Mouse (Mus musculus): ENCODE results near the gene Shroom3. TPM values are rescaled to one million over a fixed set of nuclear protein-coding genes. Genes with fewer than 3 reads are reported as not detected.

The Shroom3 gene
- polyA plus RNA-seq (2012; rRNA removed): 2.1 and 2.6 TPM in 2 replicates

DNA sequence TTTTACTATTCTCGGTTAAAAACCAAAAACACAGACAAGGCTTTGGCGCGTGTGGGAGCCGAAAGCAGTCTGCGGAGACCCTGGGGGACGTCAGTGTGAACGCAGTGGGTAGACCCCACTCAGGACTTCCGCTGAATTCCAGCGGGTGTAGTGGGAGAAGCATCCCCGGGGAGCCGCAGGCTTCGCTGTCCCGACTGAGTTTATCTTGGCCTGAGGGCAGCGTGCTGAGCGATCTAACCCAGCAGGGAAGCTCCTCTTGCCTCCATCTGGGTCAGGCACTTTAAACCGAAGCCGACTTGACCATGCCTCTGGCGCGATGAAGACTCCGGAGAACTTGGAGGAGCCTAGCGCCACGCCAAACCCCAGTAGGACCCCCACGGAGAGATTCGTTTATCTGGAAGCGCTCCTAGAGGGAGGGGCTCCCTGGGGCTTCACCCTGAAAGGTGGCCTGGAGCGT is at the start of gene Shroom3:
TSS of gene Shroom3 (plus strand) at position 85 of the 457 bp plus-strand sequence.
- no peak for DNase-seq (ENCODE audit: extremely low spot score in 1 of 2, low spot score in 1 of 2)

DNA sequence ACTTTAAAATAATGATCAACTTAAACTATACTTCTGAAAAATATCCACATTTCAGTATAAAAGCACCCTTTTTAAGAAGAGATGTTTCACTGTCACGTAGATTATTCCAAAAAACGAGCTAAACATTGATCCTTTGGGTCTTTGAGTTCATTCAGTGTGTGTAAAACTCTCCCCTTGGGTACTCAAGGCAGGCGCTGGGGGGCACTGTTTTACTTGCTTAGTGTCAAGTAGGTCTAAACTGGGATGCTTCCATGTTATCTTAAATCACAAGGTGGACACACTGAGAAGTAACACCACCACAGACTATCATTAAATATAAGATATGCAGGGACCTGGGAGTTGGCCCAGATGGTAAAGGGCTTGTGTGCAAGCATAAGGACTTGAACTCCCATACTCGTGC is 49.7 kb upstream of the Shroom3 start:
- no peak for DNase-seq (ENCODE audit: extremely low spot score in 1 of 2, low spot score in 1 of 2)

DNA sequence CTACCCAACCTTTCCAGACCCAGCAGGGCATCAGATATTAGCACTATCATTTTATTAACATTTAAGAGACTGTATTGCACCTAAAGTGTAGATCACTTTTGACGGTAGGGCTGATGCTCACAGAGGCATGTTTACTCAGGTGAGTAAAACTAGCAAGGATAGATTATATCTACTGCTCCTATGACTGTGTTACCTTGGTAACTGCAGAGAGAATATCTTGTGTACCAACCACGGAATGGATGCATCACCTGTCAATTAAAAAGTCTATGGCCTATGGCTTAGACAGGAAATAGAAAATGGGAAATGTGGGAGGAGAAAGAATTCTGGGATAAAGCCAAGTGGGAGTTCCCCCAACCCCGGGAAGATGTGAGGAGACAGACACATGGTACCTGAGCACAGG is 48.3 kb upstream of the Shroom3 start:
- DNase-seq (ENCODE audit: extremely low spot score in 1 of 2, low spot score in 1 of 2): no peak

DNA sequence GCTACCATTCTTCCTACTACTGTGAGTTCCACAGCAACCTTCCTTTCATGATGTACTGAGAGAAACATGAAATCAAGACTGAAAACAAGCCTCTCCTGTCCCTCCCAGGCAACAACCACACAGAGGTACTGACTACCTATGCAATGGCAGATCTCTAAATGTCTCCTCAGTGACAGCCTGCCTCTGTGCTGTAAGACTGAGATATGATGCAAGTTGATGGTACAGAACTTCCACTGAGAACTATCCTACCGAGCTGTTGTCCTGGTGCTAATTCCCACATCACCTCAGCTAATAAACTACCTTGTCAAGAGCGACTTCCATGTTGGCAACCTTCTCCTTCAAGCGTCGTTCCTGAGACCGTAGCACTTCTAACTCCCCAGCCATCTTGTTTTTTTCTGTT is 47.3 kb upstream of the Shroom3 start:
- DNase-seq (ENCODE audit: extremely low spot score in 1 of 2, low spot score in 1 of 2): no peak

DNA sequence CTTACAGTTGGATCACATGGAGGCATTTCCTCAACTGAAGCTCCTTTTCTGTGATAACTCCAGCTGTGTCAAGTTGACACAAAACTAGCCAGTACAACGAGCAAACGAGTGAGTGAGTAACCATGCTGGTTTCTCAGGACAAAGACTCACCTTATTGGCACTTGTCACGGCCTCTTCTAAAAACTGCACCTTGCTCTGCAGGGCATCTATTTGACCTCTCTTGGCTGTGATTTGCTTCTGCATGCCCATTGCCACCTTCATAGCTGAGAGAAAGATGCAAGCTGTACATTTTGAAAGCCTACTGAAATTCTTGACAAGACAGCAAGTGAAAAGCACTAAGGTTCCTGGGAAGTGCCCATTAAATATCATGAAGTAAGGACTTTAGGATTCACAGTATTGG is 42.4 kb upstream of the Shroom3 start:
- no peak for DNase-seq (ENCODE audit: extremely low spot score in 1 of 2, low spot score in 1 of 2)

DNA sequence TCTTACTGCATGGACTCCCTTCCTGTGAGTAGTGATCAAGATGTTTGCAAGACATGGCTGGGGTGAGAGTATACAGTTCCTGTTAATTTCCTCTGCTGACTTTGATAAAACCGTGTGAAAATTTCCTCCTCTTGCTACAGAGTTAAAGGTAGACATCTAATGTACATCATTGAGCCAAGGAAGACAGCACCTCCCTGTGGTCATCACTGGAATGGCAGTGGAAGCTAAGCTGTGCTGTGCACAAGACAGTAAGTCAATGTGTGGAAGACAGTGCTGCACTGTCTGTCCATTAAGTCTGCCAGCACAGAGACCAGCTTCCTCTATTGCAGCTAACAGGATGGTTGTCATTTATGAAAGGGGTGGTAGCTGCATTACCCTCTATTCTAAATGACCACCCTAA is 27.0 kb upstream of the Shroom3 start:
- peak; percentile 56 to 91 for DNase-seq (ENCODE audit: extremely low spot score in 1 of 2, low spot score in 1 of 2)

DNA sequence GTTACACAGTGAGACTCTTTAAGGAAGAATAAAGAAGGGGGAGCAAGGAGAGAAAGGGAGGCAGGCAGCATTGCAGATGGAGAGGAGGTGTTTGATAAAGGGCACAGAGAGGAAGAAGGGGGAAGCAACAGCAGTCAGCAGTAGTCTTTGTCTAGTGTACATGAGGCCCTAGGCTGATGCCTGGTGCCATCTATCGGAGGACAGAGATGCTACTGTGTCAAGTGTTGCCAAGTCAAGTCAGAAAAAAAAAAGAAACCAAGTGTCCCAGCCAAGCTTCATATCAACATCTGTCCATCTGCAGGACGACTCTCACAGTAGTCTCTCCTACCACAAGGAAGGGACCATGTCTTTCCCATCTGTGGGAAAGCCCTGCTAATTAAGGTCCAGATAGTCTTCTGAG is 18.9 kb upstream of the Shroom3 start:
- DNase-seq (ENCODE audit: extremely low spot score in 1 of 2, low spot score in 1 of 2): no peak

DNA sequence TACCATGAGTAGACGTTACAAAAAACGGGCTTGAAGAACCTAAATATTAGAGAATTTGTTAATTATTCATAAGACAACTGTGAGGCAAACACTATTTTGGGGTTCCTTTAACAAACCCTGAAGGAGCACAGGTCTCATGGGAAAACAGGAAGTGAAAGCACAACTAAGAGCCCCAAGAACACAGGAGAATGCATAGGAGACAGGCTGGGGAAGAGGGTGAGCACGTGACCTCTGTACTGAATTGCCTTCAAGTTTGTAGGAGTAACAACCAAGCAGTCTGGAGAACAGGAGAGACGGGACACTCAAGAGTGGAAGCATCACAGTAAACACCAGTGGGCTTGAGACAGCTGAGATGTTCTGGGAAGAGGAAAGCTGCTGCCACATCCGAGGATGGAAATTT is 16.4 kb upstream of the Shroom3 start:
- no peak for DNase-seq (ENCODE audit: extremely low spot score in 1 of 2, low spot score in 1 of 2)

DNA sequence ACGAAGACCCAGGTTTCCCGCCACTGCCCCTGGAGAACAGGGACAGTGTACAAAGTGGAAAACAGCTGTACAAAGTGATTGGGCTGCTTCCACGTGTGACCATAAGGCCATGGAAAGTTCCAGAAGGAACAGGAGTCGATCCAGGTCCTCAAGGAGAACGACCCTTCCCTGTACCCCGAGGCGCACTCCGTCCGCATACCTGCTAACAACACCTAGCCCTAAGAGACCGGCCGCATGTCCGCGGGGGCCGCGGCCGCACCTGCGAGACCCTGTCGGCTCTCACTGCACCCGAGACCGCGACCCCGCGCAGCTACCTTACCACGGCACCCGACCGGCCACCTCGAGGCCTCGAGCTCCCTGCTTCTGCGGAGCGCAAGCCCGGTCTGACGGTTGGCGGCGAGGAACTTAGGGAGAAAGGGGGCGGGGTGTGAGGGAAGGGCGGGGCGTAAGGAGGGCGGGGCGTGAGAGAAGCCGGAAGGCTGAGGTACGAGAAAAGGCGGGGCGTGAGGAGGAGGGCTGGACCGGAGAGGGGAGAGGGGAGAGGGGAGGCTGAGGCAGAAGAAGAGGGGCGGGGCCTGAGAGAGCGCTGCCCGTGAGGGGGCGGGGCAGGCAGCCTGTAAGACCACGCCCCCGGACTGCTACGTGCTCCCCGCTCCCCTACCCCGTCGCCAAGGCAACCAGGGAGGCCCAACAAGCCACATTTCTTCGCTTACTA is 8.2 kb upstream of the Shroom3 start, which contains the start of gene Ccdc158:
TSS of gene Ccdc158 (minus strand) at position 413 of the 715 bp plus-strand sequence.
- DNase-seq (ENCODE audit: extremely low spot score in 1 of 2, low spot score in 1 of 2): peak in 1 of 2 experiments; percentile 55

DNA sequence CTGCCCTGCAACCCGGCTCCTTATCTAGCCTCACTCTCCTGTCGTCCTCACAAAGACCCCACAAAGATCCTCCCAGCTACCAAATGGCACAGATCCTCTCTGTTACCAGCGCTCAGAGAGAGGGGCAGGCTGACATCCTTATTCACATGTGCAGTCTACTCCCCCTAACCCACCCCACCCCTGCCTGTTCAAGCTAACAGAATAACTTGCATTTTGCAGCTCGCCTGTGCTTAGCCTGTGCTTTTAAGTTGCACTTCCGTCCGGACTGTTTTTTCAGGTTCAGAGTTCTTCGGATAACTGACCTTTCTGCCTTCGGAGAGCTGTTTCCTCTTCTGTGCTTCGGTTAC is 7.7 kb upstream of the Shroom3 start:
- no peak for DNase-seq (ENCODE audit: extremely low spot score in 1 of 2, low spot score in 1 of 2)

DNA sequence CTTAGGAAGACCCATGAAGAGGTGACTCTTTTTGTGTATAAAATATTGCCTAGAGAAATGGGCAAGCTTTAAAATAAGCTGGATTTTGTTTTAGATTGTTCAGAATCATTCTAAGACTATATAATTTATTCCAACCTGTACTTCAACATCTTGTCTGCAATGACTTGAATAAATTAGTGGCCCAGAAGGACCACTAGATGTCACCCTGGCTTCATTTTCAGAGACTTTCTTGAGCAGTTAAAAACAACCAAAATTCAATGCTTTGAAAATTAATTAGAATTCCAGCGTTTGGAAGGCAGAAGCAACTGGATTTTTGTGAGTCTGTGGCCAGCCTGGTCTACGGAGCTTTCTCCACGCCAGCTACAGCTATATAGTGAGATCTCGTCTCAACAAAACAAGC is 3.8 kb upstream of the Shroom3 start:
- DNase-seq (ENCODE audit: extremely low spot score in 1 of 2, low spot score in 1 of 2): peak in 1 of 2 experiments; percentile 82

DNA sequence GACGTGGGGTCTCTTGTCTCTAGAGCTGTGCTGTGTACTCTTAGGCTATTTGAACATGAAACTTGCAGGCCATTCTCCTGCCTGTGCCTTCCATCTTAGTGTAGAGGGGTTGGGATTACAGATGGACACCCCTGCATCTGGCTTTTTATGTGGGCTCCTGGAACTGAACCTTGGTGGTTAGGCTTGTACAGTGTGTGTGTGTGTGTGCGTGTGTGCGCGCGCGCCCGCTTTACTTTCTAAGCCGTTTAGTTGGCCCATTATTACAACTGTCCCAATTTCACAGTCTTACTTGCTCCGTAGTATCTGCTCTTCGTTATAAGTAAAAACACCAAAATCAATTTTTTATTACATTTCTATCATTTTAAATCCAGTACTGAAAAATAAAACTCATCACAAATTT is 1.4 kb upstream of the Shroom3 start:
- DNase-seq (ENCODE audit: extremely low spot score in 1 of 2, low spot score in 1 of 2): no peak

DNA sequence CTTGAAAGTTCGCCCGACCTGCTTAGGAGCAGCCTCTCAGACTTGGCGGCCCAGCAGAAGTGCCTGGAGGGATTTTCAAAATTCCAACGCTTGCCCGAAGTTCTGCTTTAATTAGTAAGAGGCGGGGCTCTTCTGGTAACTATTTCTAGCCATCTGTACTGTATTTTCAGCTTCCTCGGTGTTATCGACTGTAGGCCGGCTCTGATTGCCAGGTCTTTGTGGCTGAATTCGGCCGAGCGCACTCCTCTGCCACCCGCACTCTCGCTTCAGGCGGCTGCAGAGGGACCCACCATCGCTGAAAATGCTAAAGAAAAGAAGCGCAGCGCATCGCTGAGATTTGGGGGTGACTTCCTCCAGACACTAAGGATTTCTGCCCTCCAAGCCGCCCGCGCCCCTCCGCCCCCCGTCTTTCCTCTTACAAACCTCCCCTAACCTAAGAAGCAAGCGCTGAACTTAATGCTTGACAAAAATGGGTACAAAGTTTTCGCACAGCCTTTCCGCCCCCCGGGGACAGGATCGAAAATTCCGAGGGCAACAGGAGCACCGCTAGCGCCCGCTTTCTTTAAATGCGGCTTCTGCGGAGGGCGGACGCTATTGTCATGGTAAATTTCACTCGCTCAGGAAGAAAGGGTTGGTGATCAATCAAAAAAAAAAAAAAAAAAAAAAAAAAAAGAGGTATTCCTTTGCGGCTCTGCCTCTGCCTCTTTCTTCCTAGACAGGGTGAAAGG is 450 bp upstream of the Shroom3 start:
- no peak for DNase-seq (ENCODE audit: extremely low spot score in 1 of 2, low spot score in 1 of 2)

DNA sequence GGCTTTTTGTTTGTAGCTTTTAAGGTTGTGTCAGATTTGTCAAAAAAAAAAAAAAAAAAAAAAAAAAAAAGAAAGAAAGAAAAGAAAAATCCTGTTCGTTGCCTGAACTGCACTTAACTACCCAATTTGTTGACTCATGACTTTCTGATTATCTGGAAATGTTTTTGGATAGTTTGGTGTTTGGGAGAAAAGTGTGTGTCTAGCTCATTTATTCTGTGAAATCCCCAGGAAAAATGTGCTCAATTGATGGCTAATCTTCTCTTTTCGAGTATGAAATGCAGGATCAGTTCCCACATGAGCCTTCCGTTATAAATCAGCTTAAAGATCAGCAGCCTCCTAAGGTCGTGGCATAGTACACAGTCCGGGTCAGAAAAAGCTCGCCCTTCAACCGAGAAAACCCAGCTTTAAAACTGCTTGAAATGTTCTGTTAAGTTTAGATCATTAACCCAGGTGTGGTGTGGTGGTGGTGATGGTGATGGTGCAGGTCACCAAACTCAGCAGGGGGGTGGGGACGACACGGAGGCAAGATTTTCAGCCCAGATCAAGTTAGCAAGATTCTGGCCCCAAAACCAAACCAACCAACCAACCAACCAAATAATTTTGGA is 738 bp downstream of the Shroom3 start:
- DNase-seq (ENCODE audit: extremely low spot score in 1 of 2, low spot score in 1 of 2): no peak

DNA sequence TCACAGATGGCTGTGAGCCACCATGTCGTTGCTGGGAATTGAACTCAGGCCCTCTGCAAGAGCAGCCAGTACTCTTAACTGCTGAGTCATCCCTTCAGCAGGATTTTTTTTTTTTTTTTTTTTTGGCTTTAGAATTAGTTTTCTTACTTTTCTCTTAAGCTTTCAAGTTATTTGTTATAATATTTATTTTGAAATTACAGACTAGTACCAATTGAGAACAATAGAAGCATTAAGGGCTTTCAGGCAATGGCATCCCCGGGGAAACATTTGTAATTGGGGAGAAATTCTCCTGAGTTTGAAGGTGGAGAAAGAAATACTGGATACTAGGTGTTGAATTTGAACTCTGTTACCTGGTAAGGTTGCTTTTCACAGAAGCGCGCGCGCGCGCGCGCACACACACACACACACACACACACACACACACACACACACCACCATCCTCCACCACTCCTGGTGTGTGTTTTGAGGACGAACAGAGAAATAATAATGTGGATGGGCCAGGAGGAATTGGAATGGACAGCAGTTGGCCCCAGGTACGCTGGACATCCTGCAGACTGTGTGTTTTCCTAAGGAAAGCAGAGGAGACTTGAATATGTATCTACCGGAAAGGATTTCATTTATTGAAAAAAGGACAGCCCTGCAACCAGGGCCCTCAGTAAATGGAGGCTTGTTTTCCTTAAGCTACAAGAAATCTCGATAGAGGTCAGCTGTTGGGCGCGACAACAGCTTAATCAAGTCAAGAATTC is 1.7 kb downstream of the Shroom3 start:
- no peak for DNase-seq (ENCODE audit: extremely low spot score in 1 of 2, low spot score in 1 of 2)

DNA sequence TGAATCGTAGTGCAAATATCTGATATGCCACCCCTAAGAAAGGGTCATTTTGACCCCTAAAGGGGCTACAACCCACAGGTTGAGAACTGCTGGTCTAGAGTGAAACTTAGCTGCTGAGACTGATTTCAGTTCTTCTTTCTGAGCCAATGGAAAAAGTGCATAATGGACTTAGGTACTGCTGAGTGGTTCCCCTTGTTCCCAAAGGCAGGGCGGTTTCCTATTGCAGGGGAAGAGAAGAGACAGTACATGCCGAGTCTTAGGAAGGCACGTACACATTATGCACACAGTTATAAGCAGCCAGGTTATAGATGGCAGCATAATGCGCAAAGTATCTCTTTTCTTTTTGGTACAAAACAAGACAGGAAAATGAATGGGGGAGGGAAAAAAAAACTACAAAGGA is 4.9 kb downstream of the Shroom3 start:
- DNase-seq (ENCODE audit: extremely low spot score in 1 of 2, low spot score in 1 of 2): no peak

DNA sequence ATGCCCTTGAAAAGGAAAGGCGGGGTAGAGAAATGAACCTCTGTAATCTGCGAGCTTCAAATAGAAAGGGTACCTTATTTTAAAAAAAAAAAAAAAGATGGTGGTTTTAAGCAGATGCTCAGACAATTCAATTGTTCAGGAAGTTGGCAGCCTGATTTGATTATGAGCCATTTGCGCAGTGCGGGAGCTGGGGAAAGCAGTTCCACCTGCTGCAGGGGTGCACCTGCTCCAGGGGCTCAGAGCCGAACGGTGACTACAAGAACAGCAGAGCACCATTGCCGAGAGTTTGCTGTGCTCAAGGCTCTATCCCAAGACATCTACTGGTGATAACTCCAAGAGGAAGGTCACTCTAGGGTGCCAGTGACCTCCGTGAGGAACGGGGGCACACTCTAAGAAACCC is 5.3 kb downstream of the Shroom3 start:
- DNase-seq (ENCODE audit: extremely low spot score in 1 of 2, low spot score in 1 of 2): no peak

DNA sequence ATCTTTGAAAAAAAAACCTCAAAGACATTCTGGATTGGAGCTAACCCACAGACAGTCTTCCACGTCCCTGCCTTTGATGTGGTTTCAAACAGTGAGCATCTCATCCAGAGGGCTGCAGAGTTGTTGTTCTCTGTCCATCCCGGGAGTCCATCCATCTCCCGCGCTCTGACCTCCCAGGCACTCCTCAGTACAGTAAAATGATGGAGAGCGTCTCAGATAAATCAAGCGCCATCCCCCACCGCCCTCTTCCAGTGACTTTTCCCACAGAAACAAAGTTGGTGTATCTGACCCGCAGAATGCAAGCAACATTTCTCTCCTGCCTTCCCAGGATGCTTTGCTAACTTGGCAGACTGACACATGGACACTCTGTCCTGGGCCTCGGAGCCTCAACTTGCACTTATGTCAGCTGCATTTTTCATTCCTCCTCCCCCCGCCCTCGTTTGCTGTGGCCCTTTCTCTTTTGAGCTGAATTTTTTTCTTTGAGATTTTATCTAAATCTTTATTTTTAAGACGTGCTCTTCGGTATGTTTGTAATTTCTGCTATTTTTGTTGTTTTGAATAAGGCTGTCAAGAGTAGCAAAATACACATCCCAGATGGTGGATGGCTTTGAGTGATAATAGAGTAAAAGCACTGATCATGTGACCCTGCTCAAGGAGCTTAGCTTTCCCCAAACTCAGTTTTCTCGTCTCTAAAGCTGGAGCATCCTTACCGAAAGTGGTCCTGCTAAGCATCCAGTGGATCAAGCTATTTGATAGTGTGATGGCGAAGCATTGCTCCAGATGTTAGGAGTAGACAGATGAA is 9.2 kb downstream of the Shroom3 start:
- DNase-seq (ENCODE audit: extremely low spot score in 1 of 2, low spot score in 1 of 2): no peak

DNA sequence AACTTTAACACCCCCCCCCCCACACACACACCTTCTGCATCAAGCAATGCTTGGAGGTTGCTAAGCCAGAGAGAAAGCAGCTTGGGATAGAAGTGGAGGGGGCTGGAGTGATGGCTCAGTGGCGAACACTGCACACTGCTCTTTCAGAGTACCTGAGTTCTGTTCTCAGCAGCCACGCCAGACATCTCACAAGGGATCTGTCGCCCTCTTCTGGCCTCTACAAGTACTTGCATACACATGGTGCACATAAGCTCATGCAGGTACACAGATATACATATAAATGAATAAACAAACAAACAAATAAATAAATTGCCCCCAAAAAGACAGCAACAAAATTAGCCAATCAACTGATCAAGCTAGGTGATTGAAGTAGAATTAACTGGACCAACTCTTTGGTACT is 10.5 kb downstream of the Shroom3 start:
- no peak for DNase-seq (ENCODE audit: extremely low spot score in 1 of 2, low spot score in 1 of 2)

DNA sequence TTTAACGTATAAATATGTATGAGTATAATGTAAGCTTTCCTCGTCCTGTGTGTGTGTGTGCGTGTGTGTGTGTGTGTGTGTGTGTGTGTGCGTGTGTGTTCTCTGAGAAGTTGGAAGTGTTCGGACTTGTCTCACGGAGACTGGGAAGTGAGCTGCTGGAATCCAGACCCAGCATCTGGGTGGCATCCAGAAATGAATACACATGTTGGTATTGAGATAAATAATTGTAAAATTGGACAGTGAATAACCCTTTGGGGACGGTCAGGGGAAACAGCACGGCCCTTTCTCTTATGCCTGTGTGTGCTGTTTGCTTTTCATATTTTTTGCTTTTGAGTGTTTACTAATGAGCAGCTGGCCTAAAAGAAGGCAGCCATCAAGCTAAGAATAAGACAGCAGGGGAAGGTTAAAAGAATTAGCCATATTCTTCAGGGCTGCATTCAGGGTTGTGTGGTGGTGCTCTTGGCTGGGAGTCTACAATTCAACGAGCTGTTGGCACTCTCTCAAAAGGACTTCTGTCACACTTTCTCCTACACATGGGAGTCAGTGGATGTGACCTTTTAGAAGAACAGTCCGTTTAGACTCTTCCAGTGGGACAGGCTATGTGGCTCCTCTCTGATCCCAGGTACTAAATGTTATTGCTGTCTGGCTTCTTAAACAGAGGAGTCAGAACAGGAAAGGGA is 11.2 kb downstream of the Shroom3 start:
- no peak for DNase-seq (ENCODE audit: extremely low spot score in 1 of 2, low spot score in 1 of 2)
